Mouse (Mus musculus): ENCODE measurements around the gene Gfod2.
A peak's percentile ranks its signal among the peaks of the same experiment; 100 is the strongest.

The Gfod2 gene

DNA sequence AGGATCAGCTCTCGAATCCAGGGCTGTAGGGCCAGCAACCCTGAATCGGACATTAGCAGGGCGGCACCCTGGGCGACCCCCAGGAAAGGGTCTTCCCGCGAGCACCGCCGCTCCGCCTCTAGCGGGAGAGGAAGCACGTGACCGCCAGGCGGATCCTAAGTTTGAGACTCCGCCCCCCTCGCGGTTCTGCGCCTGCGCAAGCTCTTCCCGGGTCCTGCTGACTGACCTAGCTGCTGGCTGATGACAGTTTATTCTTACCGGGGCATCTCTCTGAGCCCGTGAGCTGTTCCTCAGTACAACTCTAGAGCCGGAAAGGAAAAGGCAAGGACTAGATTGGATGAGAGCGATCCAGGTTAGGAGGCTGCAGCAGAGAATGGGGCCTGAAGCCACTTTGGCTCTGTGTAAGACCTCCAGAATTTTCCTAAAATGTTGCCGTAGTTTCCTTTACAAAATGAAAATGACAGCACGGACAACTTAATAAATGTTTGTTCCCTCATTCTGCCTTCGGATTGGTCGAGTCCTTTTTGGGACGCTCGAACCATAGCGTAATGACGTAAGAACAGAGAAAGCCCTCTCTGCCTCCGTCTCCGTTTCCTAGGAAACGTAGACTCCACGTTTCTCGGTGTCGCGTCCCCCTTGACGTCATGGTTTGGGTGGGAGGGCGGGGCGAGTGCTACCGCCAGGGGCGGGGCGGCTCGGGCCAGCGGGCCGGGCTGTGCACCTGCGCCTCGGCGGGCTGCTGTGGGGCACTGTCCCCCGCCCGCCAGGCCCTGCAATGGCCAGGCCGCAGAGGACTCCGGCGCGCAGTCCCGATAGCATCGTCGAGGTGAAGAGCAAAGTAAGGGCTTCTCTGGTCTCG, 57.3 kb downstream of the Gfod2 start, which contains the start of the genes Acd and Pard6a:
TSS of gene Acd (minus strand) at position 137 of the 859 bp plus-strand sequence.
TSS of gene Pard6a (plus strand) at position 183 of the 859 bp plus-strand sequence.
- DNase-seq = peak; percentile 97

DNA sequence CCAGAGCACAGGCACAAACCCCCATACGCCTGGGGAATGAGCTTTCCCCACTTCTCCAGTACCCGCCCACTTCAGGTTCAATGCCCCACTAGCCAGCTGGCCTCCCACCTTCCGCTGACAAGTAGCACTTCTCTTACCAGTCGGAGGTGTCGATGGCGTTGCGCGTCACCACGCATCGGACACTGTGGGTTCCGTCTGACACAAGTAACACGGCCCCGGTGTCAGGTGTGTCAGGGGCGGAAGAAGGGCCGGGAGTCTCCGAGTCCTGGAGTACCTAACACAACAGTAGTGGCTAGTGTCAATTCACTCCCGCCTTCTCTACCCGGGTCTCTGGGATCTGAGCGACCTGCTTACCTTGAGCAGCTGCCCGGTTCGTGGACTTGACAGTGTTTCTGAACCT, 57.9 kb downstream of the Gfod2 start:
- no peak for DNase-seq

DNA sequence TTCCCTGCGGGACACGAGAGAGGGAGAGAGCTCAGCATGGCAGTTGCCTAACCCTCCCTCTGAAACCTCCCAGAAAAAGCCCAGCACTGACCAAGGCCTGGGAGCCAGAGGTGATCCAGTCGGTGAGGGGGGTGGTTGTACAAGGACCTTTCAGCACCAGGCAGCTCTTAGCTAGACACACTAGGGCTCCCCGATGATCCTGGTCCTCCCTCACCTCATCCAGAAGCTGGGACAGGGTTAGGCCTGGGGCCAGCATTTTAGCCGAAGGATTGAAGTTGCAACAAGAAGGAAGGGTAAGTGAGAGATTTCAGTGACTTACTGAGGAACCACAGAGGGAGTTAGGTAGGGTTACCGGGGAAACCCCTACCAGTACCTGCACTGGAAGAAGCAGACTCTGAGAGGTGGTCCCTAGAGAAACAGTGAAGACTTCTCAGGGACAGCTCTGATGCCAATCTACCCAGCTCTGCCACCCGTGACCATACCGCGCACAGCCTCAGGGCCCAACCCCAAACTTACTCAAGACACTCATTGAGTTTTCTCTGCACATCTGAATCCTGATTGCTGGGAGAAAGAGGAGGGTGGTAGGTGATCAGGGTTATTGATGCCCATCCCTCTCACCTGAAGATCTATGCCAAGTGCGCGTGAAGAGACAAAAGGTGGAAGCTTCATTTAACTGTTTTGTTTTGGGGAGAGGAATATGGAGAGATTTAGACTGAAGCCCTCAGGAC, 58.8 kb downstream of the Gfod2 start:
- no peak for DNase-seq

GRCm38 (mm10) chr8:105698734-105699133, 59.7 kb downstream of the Gfod2 start:
- DNase-seq = no peak

- DNase-seq = no peak
Measured at GRCm38 (mm10) chr8:105697196-105697780, 61.2 kb downstream of the Gfod2 start.

- DNase-seq = no peak
Measured at GRCm38 (mm10) chr8:105695080-105695780, 63.2 kb downstream of the Gfod2 start.

DNA sequence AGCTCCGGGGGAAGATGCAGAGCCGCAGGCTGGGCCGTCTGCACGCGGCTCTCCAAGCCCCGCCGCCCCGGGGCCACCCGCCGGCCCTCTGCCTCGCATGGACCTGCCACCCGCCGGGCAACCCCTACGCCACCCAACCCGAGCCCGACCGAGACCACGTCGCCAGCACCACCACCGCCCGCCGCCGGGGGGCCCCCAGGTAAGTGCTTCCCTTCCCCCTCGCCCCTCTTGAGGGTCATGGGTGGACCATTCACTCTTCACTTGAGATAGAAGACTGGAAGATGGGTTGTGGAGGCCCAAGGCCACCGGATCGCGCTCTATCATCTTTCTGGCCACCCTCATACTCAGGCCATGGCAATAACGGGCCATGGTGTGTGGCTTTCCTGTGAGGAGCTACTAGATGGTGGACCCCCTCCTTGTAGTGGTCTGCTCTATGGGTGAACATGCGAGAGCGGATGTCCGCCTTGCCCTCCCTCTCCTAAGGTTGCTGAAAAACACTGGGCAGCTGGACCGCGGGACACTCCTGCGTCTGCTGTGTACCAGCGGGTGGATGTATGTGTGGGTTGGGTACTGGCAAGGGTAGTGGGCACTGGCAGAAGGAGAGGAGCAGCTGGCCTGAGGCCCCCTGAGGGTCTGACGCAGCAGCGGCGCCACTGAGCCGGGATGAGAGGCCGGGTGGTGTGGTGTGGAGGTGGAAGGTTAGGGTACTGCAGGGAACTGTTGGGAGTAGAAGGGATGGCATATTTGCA, 64.2 kb downstream of the Gfod2 start:
- DNase-seq = no peak

- DNase-seq = peak; percentile 78
Measured at GRCm38 (mm10) chr8:105693648-105694047, 64.8 kb downstream of the Gfod2 start.

- DNase-seq = no peak
Measured at GRCm38 (mm10) chr8:105692449-105693182, 65.8 kb downstream of the Gfod2 start.

GRCm38 (mm10) chr8:105690978-105691377, 67.5 kb downstream of the Gfod2 start:
- no peak for DNase-seq

- DNase-seq = no peak
Measured at GRCm38 (mm10) chr8:105689983-105690360, 68.5 kb downstream of the Gfod2 start.

DNA sequence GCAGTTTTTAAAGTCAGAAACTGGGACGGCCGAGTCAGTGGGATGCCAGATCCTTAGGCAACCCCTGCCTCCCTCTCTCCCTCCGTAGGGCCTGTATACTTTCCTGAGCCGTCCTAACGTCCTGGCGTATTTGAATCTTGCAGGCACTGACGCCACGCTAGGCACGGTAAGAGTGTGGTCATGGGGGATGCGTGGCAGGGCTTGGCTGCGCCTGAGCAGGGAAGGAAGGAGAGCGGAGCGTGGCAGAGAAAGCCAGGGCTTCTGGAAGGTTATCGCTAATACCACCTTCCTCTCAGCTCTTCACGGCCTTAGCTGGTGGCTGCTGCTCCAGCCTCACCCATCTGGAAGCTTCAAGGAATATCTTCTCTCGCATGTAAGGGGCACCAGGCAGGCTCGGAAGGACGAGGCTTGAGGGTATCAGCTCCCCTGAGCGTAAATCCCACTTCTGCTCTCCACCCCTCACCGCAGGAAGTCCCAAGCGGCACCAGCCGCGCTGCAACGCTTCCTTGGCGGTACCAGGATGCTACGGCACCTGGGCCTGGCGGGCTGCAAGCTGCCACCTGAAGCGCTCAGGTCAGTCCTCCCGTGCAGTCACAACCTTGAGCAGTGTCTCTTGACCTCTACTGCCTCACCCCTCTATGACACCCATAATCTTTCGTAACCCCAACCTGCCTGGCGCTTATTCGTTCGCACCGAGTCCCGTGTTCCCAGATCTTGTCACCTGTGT, 69.0 kb downstream of the Gfod2 start:
- no peak for DNase-seq

GRCm38 (mm10) chr8:105688242-105688752, 70.2 kb downstream of the Gfod2 start:
- no peak for DNase-seq

DNA sequence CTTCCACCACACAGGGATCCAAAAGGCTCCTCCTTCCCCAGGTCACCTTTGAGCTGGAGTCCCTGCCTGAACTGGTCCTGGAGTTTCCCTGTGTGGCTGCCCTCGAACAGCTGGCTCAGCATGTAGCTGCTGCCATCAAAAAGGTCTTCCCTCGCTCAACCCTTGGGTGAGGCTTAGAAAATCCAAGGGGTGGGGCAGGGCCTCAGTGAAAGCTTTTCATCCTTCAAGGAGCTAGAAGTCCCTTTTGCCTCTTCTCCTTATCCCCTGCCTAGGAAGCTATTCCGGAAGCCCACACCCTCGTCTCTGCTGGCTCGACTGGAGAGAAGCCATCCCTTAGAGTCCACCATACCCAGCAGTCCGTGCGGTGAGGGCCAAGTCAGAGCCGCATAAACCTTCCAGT, 71.0 kb downstream of the Gfod2 start:
- DNase-seq = no peak

DNA sequence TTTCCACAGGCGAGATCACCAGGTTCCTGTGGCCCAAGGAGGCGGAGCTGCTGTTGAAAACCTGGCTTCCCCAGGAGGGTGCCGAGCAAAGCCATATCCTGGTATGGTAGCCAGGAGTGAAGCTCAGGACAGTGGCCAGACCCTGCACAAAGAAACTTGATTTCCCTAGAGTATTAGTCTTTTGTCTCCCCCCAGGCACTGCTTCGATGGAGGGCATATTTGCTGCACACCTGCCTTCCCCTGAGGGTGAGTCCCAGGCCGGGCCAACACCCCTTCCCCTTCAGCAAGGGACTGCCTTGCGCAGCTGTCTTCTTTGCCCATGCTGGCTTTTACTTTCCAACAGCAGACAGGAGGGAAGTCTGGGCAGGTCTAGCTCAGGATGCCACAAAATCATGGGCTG, 71.9 kb downstream of the Gfod2 start:
- no peak for DNase-seq

- peak; percentile 68 for DNase-seq
Measured at GRCm38 (mm10) chr8:105685796-105686308, 72.6 kb downstream of the Gfod2 start, which contains the start of gene Carmil2. Carmil2 (plus strand) TSS chr8:105686274.

- no peak for DNase-seq
Measured at GRCm38 (mm10) chr8:105685325-105685724, 73.1 kb downstream of the Gfod2 start.

DNA sequence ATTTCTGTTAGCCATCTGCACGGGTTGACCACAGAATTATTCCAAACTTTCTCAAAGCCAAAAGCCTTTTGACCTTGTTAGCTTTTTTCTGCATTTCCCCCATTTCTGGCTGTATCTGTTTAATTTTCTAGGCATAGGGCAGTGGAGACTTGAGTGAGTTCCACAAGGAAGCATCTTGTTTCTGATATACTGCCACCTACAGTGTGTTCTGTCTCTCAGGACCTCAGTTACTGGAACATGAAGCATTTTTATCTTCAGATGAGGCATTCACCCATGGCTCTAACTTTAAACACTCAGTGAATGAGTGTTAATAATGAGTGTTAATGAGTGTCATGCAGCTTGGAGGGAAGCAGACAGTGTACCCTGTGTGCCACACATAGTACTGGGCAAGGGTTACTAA, 80.6 kb downstream of the Gfod2 start:
- DNase-seq = no peak

Measured in kidney, adult 18-20 months (tissue).